Mouse (Mus musculus) ES-E14 (cell line): ENCODE data around the gene Ccdc149.

ENCODE experiments used
- HCFC1 ChIP-seq: IDR thresholded peaks from 2 replicates; pipeline ENCODE4 v1.6.1; 2012; ENCODE audit warnings: low read length, inconsistent platforms, borderline replicate concordance; ENCODE audit not compliant: insufficient read depth
- ZC3H11A ChIP-seq: IDR thresholded peaks from 2 replicates; pipeline ENCODE4 v1.6.1; 2012; ENCODE audit warnings: low read depth, mild to moderate bottlenecking, inconsistent platforms, low read length, borderline replicate concordance
- ZNF384 ChIP-seq: IDR thresholded peaks from 2 replicates; pipeline ENCODE4 v1.6.1; 2012; ENCODE audit warnings: low read depth, low read length, inconsistent platforms

GRCm38 (mm10) chr5:52440278-52440677 lies 31.0 kb downstream of the Ccdc149 start:
- TF ChIP-seq HCFC1 (no peak), ZC3H11A (no peak), ZNF384 (no peak)
